Mouse (Mus musculus) embryo, embryonic 9.5 days (tissue): ENCODE data around the gene Tmed2.
"Not testable (repeated sequence)": the region's sequence is repeated elsewhere in the genome, so short reads cannot be mapped to it uniquely, and the experiment has no call there.

Source experiments
- DNase-seq: peaks from one replicate; pipeline ENCODE4 v3.0.0-alpha.2; 2017; ENCODE audit errors: extremely low spot score

The Tmed2 gene

DNA sequence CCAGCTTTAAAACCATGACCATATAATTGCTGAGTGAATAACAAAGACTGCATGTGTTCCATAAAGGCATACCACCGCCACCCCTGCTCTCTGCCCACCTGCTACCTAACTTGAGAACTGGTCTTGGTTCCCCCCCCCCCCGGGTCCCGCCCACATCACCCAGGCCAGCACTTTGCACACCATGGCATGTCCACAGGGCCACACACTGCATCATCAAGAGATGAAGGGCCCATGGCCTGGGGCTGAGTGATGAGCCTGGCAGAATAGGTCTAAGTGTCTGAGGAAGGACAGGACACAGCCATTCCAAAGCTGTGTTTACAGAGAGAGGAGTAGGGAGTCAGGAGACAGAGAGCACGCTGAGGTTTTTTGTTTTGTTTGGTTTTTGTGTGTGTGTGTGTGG is 12.1 kb upstream of the Tmed2 start:
- no peak for DNase-seq

DNA sequence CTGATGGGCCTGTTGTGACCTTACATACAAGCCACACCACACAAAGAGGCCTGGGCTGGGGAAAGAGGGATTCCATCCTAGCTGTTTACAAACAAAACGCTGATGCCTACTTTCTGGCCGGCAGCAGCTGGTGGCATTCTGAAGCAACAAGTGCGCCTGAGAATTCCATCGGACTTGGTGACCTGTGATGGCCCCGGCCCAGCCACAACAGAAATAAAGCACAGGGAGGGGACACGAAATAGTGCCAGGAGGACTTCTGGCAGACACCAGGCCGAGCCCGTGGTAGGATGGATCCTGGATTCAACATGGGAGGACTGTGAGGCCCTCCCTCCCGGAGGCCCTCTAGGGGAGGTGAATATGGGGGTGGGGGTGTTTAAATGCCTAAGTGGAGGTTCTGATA is 11.7 kb upstream of the Tmed2 start:
- no peak for DNase-seq

- DNase-seq: no peak
These were observed 11.3 kb upstream of the Tmed2 start for GRCm38 (mm10) chr5:124529191-124529651.

DNA sequence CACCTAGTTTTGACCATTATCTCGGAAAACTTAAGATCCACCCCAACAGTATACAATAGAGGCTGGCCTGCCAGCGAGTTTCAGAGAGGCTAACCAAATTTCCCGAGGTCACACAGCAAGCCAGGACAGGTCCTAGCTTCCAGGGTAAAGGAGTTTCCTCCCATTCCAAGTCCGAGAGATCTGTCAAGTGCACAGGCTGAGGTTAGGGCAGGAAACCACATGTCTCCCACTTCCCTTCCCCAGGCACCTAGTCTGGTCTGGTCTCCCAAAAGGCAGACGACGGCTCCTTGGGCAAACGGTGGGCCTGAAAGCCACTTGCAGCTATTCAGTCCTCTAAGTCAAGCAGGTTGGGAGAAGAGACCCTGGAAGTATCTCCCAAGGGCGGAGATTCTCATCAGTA is 10.8 kb upstream of the Tmed2 start:
- DNase-seq: no peak

GRCm38 (mm10) chr5:124530655-124531582 is 9.6 kb upstream of the Tmed2 start, which contains the start of gene Rilpl1:
Gene Rilpl1, minus strand, starts transcription at chr5:124531391.
- DNase-seq: peak; percentile 92

DNA sequence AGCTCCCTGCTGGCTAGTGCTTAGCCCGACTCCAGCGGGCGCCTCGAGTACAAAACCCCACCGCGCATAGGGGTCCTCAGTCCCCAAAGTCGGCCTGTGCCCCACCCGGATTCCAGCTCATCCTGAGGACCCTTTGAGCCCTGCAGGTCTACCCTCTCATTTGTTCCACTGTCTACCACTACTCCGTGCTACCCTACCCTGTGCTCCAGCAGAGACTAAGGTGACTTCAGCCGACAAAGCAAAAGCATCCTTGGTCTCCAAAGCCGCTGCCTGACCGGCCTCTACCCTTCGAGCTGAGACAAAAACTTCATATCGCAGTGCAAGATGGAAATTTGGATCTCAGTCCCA is 8.9 kb upstream of the Tmed2 start:
- no peak for DNase-seq

- no peak for DNase-seq
These were observed 8.0 kb upstream of the Tmed2 start for GRCm38 (mm10) chr5:124532451-124532850.

DNA sequence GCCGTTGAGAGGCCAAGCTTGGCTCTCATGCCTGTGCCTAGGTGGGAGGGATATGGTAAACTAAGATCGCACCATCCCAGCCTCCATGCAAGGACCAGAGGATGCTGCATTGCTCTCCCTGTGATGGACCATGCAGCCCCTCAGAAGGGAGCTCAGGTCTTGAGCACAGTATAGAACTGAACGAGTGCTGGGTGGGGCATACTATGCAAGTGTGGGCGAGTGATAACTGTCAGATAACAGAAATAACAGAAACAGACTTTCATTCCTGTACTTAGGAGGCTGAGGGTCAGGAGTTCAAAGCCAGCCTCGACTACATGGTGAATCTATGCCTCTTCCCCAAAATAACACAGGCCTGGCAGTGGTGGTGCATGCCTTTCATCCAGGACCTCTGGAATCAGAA is 5.5 kb upstream of the Tmed2 start:
- DNase-seq: no peak

GRCm38 (mm10) chr5:124536776-124537175 is 3.7 kb upstream of the Tmed2 start:
- no peak for DNase-seq

DNA sequence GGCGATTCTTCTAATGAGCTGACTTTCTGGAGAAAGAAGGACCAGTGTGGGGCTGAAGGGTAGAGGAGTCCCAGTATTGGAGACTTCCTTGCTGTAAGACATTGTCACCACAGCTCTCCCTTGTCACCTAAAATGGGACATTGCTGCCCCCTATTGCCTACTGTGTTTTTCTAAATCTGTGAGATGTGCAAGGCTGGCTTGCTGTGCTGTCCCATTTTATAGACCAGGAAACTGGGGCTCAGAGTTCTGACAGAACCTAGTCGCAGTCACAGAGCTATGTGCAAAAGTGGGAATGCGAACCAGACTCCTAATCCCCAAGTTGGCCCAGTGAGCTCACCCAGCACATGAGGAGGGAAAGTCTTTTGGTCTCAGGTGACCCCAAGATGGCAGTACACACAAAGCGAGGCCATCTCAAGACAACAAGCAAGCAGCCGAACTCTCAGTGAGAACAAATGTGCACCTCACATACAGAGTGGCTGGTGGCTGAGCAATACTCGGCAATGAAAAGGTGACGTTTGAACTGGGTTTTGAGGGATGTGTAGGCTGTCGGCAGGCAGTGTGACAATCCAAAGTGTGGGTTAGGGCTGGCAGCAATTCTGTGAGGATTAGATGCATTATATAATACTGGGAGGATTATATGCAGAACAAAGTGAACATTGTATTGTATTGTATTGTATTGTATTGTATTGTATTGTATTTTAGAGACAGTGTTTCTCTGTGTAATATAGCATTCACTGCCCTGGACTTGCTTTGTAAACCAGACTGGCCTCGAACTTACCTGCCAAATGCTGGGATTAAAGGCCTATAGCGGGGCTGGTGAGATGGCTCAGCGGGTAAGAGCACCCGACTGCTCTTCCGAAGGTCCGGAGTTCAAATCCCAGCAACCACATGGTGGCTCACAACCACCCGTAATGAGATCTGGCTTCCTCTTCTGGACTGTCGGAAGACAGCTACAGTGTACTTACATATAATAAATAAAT is 1.4 kb upstream of the Tmed2 start:
- DNase-seq: peak; percentile 63

GRCm38 (mm10) chr5:124539905-124540304 is 590 bp upstream of the Tmed2 start:
- DNase-seq: no peak

- peak; percentile 50 for DNase-seq
These were observed 558 bp downstream of the Tmed2 start for GRCm38 (mm10) chr5:124540905-124541601.

DNA sequence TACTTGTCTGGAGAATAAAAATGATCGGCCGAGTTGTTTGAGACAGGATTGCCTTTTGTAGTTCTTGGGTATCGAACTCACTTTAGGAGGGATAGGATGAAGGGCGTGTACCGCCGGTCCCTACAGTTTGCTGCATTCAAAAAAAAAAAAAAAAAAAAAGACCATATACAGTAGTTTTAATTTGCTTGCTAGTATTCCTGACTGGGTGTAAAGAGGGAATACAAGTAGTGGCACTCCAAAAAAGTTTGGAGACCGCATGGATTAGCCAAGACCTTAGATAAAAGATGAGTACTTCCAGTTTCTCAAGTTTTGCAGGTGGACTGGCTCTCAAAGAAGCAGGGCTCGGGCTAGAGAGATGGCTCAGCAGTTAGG is 1.1 kb downstream of the Tmed2 start:
- no peak for DNase-seq

- not testable (repeated sequence) for DNase-seq
These were observed 10.2 kb downstream of the Tmed2 start for GRCm38 (mm10) chr5:124550737-124551136.

- DNase-seq: not testable (repeated sequence)
These were observed 11.0 kb downstream of the Tmed2 start for GRCm38 (mm10) chr5:124551349-124552093.

DNA sequence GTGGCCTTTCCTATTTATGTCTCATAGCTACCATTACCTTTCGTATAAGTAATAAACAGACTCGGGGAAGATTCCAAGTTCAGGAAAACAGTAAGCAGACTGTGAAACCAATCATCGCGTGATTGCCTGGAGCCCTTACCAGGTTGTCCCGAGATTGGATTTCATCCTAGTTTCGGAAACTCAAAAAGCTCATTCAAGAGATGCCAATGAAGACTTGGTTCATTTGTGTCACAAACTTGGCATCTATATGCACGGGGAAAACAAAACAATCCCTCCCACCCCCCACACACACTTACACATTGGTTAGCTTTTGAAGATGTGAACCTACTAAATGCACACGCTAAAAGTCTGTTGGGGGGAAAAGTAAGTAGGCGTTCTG is 11.6 kb downstream of the Tmed2 start:
- no peak for DNase-seq

DNA sequence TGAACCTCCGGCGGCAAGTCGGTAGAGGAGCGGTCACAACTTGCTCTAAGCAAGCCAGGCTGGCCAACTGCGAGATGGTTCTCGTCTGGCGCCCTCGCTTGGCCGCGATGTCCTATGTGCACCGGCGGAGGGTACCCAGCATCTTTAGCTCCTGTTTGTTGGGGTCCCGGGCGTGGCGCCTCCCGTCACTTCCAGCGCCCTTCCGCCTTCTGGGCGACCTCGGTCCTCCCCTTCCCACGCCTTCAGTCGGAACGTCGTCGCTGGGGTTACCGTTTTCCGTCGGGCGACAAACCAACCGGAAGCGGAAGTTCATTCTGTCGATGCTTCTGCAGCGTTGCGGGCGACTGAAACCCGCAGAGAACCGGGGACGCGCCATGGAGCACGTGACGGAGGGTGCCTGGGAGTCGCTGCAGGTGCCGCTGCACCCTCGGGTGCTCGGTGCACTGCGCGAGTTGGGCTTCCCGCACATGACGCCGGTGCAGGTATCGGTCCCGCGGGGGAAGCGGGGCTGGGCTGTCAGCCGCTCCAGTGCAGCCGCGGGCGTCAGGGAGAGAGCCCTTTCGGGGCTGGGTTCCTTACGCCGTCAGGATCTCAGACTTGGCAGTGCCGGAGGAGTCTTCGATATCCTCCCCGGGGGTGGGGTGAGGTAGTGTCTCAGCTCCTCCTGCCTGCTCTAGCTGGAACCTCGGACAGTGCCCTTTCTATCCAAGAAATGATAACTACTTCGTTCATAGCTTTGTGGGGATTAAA is 12.2 kb downstream of the Tmed2 start, which contains the start of gene Ddx55:
Ddx55 (plus strand) TSS at position 307 of the 750 bp plus-strand sequence.
- DNase-seq: peak; percentile 94

- no peak for DNase-seq
These were observed 13.1 kb downstream of the Tmed2 start for GRCm38 (mm10) chr5:124553607-124554006.

DNA sequence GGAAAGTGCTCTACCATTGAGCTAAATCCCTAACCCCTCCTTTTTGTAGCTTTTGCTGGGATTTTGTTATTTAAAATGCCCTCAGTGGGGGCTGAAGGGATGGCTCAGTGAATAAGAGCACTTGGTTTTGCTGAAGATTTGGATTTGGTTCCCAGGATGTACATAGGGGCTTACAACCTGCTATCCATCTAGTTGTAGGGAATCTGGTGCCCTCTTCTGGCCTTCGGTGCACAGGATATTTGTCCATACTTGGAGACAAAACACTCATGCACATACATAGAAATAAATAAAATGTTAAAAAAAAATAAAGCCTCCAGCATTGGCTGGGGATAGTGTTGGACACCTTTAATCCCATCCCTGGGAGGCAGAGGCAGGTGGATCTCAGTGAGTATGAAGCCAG is 14.7 kb downstream of the Tmed2 start:
- DNase-seq: no peak

DNA sequence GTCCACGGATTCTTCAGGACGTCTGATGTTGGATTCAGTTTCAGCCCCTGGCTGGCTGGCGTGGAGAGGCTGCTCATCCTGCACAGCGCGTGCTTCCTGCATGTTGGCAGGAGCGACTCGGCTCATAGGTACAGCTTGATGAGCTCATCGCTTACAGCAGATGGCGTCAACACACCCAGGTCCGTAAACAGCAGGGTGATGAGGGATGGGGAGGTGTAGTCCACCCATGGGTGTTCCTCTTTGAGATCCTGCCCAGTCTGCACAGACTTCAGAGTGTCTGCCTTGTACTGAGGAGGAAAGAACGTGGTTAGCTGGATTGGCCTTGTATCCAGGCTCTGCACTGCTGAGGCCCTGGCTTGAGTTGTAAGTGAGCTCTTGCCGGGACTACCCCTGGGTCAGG is 30.6 kb downstream of the Tmed2 start:
- DNase-seq: no peak
